Mouse (Mus musculus) testis, postnatal 14 days (tissue): Measurements from ENCODE around the gene Cox7c.
"Not testable (repeated sequence)": the region's sequence is repeated elsewhere in the genome, so short reads cannot be mapped to it uniquely, and the experiment has no call there.

ENCODE experiments used
- DNase-seq: peaks from one replicate; pipeline ENCODE4 v3.0.0; 2021; ENCODE audit warnings: low spot score

Gene Cox7c

GRCm38 (mm10) chr13:86046254-86046951, at the start of gene Cox7c:
Cox7c (minus strand) TSS chr13:86046904.
- DNase-seq, result peak; percentile 90

- no peak for DNase-seq
Measured at GRCm38 (mm10) chr13:86068011-86068724, 21.5 kb upstream of the Cox7c start.

GRCm38 (mm10) chr13:86067508-86067907, 20.8 kb upstream of the Cox7c start:
- no peak for DNase-seq

- DNase-seq, result not testable (repeated sequence)
Measured at GRCm38 (mm10) chr13:86054091-86054490, 7.4 kb upstream of the Cox7c start.

GRCm38 (mm10) chr13:86004907-86005675, 41.6 kb downstream of the Cox7c start:
- no peak for DNase-seq
